Mouse (Mus musculus): ENCODE measurements around the gene Kmt2c. TPM values are rescaled to one million over a fixed set of nuclear protein-coding genes. Genes with fewer than 3 reads are reported as not detected.
"Not testable (repeated sequence)": the region's sequence is repeated elsewhere in the genome, so short reads cannot be mapped to it uniquely, and the experiment has no call there.

Gene Kmt2c
- polyA plus RNA-seq, 1 experiment from 2014 or later = 20.1 TPM

- H3K9me3 ChIP-seq = no peaks in the 10 kb centered on the region
- H3K9ac ChIP-seq = no peak overlapping the region
- H3K27ac ChIP-seq = no peak overlapping the region
- H3K27me3 ChIP-seq = no peaks in the 10 kb centered on the region
- no peak overlapping the region for H3K4me2 ChIP-seq
- WGBS = 84% methylated on average over 1 of the region's 1 CpGs
- peaks cover 44% of the 10 kb centered on the region for H3K36me3 ChIP-seq
- H3K4me1 ChIP-seq (replicated peaks) = no peaks in the 10 kb centered on the region
- no peak overlapping the region for H3K4me3 ChIP-seq
- ATAC-seq (ENCODE audit: low FRiP score) = no peak
Measured at GRCm38 (mm10) chr5:25246473-25246865, 252.1 kb downstream of the Kmt2c start.

DNA sequence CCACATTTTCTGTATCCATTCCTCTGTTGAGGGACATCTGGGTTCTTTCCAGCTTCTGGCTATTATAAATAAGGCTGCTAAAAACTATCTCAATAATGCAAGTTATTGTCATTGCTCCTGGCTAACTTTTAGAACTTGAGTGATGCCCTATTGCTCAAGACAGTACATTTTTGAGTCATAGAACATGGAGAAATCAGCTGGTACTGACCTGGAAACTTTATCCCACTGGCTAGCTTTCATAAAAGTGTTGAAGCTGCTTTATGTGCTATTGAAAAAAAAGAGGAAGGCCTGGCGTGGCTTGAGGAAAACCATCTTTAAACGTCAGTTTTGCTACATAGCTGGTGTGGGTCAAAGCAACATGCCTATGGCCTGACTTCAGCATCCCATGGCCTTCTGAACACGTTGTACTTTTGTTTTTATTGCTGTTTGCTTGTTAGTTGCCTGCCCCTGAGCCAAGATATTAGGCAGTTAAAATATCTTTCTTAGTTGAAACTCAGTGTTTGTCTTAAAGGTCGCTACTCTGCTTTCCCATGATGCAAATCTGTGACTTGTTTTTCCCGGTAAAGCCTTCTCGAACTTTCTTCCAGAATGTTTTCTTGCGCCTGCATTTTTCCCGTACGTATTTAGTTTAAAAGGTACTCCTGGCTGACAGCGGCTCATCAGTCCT is 252.6 kb downstream of the Kmt2c start:
- ATAC-seq (ENCODE audit: low FRiP score) = no peak
- Histone ChIP-seq H3K4me3 (no peak overlapping the region), H3K36me3 (peaks cover 39% of the 10 kb centered on the region), H3K27me3 (no peaks in the 10 kb centered on the region), H3K4me2 (no peak overlapping the region), H3K4me1 (replicated peaks) (no peaks in the 10 kb centered on the region), H3K9ac (no peak overlapping the region), H3K27ac (no peak overlapping the region), H3K9me3 (no peaks in the 10 kb centered on the region)
- 93% methylated on average over 10 of the region's 10 CpGs for WGBS

- no peak for ATAC-seq (ENCODE audit: low FRiP score)
- no peak overlapping the region for H3K27ac ChIP-seq
- no peak overlapping the region for H3K9ac ChIP-seq
- no peak overlapping the region for H3K4me2 ChIP-seq
- no peaks in the 10 kb centered on the region for H3K4me1 ChIP-seq (replicated peaks)
- H3K4me3 ChIP-seq = no peak overlapping the region
- WGBS = 92% methylated on average over 6 of the region's 6 CpGs
- no peaks in the 10 kb centered on the region for H3K27me3 ChIP-seq
- no peaks in the 10 kb centered on the region for H3K9me3 ChIP-seq
- H3K36me3 ChIP-seq = peaks cover 23% of the 10 kb centered on the region
Measured at GRCm38 (mm10) chr5:25243101-25243500, 255.5 kb downstream of the Kmt2c start.

GRCm38 (mm10) chr5:25224377-25224776 is 274.2 kb downstream of the Kmt2c start:
- not testable (repeated sequence) for H3K27ac ChIP-seq; H3K27me3 ChIP-seq; ATAC-seq (ENCODE audit: low FRiP score); H3K9me3 ChIP-seq
- Histone ChIP-seq H3K4me3 (0 out of 2 replicates have a peak overlapping the region, but pooled peaks have one; percentile 67), H3K9ac (0 out of 2 replicates have a peak overlapping the region, but pooled peaks have one; percentile 35), H3K4me1 (replicated peaks) (peaks cover 17% of the 10 kb centered on the region), H3K4me2 (peak overlapping the region; percentile 69), H3K36me3 (peaks cover 13% of the 10 kb centered on the region)
- 100% methylated on average over 1 of the region's 1 CpGs for WGBS

- Histone ChIP-seq H3K27ac (peak within 1 kb of the TSS; percentile 94), H3K36me3 (peaks cover 4% of the 10 kb centered on the region; the same call in 1 of the 2 replicates), H3K4me1 (replicated peaks) (peaks cover 17% of the 10 kb centered on the region), H3K4me3 (peak within 1 kb of the TSS; percentile 67), H3K9ac (peak within 1 kb of the TSS; percentile 86), H3K27me3 (no peaks in the 10 kb centered on the region), H3K4me2 (peak within 1 kb of the TSS; percentile 69), H3K9me3 (no peaks in the 10 kb centered on the region)
- 5% methylated on average over 72 of the region's 72 CpGs for WGBS
- peak; percentile 98 for ATAC-seq (ENCODE audit: low FRiP score)
Measured at GRCm38 (mm10) chr5:25222752-25223702, 275.6 kb downstream of the Kmt2c start, which contains the start of gene E130116L18Rik. TSS of gene E130116L18Rik (minus strand) at chr5:25223153.

Other genes starting within 250 kb of the Kmt2c start
- 0.13 TPM in 2 replicates for gene Cct8l1, start 17.3 kb upstream of the Kmt2c start, polyA plus RNA-seq (2015; fragmentation: Nextera tagmentation; extraction: Ambion mirVana)
- 3.5 and 5.0 TPM in 2 replicates for gene Xrcc2, start 207.0 kb upstream of the Kmt2c start, polyA plus RNA-seq (2015; fragmentation: Nextera tagmentation; extraction: Ambion mirVana)